Mouse (Mus musculus): ENCODE measurements at regions not wholly inside any gene's neighbourhood (a gene's known extent, or its start where the extent isn't known, plus 50 kb on each side); places are given as distances from the start of the nearest gene placed in this dataset.
"Not testable (repeated sequence)": the region's sequence is repeated elsewhere in the genome, so short reads cannot be mapped to it uniquely, and the experiment has no call there.

DNA sequence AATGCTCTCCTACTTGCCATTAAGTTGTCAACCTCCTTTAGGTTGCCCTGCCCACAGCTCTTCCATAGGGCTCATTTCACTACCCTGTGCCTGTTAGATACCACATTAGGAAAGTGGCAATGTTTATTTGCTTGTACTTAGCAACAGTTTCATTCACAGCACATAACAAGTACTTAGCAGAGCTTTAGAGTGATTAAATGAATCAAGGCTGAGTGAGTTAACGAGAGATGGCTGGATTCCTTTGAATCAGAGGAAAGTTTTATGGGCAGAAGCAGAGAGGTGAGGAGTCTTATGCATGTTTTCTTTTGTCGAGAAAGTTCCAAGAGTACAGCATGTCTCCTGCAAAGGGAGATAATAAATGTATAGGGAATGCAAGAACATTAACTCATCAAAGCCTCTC is 60.5 kb downstream of the Ptgs2 start:
- DNase-seq: no peak

DNA sequence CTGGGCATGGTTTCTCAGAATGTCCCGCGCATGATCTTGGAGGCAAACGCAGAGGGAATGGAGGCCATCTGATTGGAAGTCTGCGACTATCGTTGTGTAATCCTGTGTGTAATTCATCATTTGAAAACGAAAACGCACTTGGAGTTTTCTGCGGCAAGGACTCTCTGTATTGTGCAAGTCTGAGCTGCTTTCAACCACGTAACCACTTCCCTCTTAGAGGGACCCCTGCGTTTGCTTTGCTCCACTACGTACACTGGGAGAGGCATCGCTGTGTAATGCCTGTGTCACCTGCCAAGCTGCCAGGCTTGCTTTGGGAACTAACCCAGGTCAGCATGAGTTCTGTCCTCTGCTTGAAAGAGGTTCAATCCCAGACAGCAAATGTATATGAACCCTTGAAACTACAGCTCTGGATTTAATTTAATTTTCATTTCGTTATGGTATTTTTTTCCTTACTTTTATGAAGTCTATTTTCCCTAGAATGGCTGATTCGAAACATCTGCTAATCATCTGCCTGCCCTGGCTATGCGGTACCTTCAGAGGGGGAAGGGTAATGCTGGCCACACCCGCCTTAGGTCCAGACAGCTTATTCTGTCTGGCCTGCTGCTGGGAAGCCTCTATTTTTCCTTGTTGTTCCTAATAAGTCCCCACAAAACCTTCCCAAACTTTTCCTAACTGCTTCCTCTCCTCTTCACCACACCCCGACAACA is 65.2 kb downstream of the Ptgs2 start:
- peak; percentile 6 for DNase-seq

DNA sequence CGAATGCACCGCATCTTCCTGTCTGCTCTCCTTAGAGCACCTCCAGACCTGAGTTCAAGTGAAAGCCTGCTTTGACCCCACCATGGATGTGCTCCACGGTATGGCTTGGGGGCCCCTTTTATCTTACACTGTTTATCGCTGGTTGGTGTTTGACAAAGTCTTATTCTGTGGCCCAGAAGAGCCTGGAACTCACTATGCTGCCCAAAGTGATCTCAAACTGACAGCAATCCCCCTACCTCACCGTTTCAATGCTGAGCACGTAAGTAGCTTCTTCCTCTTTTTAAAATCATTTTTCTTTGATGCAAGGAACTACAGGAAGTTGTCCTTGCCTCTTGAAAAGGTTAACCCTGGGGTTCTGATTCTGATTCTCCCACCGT is 65.8 kb downstream of the Ptgs2 start:
- no peak for DNase-seq

DNA sequence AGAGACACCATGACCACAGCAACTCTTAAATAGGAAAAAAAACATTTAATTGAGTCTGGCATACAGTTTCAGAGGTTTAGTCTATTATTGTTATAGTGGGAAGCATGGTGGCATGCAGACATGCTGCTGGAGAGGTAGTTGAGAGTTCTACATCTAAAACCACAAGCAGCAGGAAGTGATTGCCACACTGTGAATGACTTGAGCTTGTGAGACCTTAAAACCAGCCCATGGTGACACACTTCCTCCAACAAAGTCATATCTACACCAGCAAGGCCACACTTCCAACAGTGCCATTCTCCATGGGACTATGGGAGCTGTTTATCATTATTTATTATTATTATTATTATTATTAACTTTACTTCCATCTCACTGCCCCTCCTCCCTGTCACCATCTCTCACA is 67.3 kb downstream of the Ptgs2 start:
- DNase-seq: no peak

DNA sequence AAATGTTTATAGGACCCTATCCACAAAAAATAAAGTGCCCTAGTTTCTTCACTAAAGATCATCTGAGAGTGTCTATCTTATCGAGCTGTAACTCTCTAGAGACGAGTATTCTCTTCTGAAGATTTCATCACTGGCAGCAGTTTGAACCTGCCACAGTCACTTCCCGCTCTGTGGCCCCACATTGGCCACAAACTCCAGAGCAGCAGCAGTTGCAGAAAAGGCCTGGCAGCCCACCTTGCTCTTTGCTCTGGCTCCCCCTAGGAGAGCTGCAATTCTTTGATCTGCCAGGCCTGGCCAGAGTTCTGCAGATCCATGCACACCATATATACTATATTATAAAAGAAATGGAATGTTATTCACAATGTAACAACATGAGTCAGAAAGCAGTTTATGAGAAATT is 74.4 kb downstream of the Ptgs2 start:
- no peak for DNase-seq

DNA sequence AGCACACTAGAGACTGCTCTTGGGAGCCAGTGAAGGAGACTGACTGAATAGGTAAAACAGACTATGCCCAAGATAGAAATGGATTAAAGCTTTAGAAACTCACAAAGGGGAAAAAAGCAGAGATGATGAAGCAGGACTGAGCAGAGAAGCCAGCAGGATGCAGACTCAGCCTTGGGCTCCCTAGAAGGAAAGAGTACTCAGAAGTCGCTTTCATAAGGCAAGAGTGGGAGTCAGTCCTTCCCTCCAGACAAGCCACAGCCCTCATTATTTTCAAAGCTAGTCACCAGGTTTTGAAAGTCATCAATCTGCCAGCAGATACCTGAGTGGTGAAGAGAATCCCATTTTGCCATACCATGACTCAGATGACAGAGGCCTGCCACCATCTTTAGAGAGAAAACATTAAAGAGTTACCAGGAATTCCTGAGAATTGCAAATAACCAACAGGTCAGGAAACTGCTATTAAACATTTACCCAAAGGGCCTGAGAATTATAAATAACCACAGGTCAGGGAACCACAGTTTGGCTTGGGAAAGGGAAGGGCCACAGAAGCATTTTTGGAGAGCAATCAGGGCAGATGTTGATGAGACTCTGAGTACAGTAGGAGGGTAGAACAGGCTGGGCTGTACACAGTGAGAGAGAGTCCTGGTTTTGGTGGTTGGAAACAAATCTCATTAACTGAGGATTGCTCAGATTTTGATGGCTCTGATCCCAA is 77.4 kb downstream of the Ptgs2 start:
- DNase-seq: no peak

DNA sequence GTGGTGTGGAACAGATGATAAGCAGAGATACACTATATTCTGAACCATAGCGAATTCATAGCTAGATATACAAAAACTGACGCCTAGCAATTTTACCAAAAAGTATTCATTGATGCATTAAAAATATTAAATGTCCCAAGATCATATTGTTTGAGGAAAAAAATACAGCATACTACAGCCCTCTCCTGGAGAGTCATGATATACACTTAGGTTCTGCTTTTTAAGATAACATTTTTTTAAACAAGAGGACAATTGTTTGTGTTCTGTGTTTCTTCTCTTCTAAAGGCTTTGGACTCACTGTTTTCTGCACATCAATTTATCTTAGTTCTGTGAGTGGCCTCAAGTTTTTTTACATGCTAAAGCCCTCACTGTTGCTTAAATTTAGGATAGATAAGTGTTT is 102.2 kb downstream of the Ptgs2 start:
- DNase-seq: no peak

DNA sequence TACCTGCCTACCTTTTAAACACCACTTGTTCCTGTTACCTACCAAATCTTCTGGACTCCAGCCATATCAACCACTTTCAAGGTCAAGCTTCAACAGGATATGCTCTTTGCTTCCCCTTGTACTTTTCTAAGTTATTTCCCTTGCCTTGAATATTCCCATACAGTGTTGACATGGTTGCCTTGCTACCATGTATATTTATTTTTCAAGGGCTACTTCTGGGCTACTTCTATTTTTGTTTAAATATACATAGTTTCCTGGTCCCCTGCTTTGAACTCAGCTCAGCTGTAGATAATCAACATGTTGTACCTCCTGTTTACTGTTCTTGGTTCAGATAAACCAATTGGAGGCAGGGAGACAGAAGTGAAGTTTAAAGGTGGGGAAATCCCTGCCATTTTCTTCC is 106.8 kb upstream of the Pdc start:
- no peak for DNase-seq

DNA sequence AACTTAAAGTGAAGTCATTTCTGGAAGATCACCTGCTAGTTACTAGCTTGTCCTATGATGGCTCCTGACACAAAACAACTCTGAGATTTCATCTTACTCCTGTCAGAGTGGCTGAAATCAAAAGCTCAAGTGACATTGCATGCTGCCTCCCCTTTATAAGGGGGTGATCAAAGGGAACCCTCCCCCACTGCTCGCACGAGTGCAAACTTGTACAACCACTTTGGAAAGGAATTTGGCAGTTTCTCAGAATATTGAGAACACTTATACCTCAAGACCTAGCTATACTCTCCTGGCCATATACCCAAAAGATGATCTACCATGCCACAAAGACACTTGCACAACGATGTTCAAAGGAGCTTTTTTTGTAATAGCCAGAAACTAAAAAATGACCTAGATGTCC is 102.5 kb upstream of the Pdc start:
- DNase-seq: no peak

DNA sequence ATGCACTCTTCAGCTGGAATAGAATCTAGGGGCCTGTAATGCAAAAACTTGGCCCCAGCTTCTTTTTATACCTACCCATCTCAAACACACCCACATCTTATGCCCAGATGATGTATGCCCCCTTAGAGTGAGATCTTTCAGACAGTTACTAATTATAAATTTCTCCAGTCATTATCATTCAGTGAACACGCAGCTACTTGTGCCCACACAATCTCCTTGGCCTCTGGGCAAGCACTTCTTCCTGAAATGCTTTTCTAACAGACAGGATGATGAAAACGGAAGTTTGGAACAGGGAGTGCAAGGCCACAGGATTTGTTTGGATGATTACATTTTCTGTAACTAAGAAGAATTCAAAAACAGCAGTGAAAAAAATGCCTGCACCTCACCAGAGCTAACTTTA is 100.4 kb upstream of the Pdc start:
- DNase-seq: no peak

DNA sequence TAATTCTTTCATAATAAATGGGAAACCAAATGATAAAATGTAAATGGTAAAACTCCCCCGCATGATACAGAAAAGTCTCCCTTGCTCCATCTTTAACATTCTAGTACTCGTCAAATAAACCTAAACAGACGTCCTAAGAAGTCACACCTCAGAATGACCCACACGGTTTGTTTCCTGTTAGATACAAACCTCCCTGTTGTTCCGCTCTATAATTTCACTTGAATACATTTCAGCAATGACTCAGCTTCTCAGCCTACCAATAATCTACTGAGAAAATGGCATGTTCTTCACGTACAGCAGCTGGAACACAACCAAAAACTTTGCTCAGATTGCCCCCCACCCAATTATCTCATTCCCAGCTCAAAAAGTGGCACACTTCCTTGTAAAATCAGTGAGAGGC is 93.7 kb upstream of the Pdc start:
- DNase-seq: no peak

DNA sequence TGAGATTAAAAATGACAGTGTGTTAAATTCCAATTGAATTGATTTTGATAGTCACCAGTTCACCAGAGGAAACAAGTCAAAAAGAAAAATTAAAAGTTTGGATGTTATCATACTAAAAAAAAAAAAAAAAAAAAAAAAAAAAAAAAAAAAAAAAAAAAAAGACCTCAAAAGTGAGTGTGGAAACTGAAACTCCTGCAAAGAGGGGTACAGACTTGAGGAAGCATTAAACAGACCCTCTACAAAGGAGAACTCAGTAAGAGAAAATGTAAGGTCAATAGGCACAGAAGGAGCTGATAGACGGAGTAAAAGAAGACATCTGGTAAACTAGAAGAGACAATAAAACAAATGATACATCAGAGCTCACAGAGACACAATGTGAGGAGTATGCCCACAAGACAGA is 79.7 kb upstream of the Pdc start:
- DNase-seq: not testable (repeated sequence)

DNA sequence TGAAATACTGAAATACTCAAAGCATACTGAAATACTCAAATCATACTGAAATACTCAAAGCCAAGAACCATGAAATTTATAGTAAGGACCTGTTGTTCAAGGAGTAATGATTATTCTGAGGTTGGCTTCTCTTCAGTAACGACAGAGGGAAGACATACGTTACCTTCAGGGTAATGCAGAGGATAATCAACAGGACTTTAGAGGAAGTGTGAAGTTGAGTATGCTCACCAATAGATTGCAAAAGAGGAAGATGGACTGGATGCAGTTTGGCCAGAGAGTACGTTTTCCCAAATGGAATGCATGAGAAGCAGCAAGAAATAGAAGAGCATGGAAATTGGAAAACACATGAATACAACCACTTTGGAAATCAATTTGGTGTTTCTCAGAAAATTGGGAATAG is 79.1 kb upstream of the Pdc start:
- no peak for DNase-seq

DNA sequence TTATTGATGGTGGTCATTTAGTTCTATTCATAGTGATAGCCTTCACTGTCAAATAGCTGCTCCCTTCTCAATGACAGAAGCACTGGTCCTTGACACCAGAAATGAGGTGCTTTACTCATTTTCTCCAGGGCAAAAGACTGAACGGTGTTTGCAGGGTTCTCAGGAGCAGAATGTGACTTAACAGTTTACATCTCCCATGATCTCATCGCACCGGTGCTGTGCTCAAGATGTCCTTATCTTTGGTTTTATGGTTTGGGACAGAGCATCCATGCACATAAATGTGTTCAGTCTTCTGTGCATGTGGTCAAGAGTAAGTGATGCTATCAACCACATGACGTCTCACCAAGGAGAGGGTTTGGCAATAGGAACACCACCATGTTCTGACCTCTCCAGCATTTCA is 78.1 kb upstream of the Pdc start:
- no peak for DNase-seq

DNA sequence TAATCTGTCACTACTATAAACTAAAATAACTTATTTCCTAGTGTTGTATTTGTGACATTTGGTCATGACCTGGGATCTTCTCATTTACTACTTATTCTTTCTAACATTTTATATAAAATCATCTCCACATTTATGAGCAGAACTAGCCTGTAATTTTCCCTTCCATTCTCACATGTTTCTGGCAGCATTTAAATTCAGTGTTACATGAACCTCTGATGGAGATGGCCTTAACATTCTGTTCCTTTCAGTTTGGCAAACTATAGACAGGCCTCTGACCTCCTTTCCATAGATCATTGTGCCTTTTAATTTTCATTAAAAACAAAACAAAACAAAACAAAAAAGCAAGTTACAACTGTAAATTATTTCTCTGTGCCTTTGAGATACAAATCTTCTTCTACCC is 77.1 kb upstream of the Pdc start:
- no peak for DNase-seq

DNA sequence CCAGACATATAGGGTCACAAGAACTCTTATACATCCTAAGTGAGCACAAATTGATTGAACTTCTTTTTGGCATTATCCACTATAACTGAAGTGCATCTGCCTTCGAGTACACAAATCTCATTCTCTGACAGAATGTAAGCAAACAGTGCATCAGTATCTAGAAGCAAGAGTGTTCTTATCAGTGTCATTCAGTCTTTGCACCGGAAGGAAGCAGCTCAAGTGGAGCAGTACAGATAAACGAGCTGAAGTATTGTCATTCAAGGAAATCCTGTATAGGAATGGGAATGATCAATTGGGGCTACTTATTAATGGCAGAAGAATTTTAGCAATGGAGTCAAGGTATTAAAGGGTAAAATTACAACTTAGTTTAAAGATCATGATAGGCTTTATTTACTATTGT is 74.3 kb upstream of the Pdc start:
- no peak for DNase-seq

DNA sequence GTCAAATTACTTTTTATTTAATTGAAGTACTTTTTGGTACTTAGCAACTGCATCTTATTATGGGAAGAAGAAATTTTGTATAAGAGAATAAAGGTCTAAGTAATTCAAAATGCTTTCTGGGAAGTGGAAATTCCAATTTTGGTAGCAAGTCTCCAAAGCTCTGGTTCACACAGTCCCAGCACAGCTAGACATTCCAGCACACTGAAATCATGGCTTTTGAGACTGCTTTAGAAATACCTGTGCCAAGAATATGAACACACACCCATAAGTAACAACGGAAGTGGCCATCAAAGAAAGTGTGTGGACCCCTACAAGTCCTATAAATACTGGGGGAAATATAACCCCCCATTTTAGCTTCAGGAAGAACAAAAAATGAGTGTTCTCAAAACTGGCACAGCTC is 67.8 kb upstream of the Pdc start:
- no peak for DNase-seq

DNA sequence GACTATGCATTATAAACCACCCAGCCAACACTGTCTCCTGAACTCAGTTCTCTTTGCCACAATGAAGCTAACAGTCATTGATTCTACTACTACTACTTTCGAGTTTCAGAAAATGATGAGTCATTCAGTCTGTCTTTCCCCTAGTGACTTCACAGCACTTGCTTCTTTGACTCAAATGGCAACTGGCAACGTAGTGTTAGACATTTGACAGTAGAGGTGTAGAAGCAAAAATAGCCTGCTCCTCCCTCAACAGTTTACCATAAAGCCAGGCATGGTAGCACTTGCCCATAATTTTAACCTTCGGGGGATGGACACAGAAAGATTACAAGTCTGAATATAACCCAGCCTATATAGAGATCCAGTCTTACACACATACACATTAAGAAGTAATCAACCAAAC is 67.3 kb upstream of the Pdc start:
- no peak for DNase-seq

DNA sequence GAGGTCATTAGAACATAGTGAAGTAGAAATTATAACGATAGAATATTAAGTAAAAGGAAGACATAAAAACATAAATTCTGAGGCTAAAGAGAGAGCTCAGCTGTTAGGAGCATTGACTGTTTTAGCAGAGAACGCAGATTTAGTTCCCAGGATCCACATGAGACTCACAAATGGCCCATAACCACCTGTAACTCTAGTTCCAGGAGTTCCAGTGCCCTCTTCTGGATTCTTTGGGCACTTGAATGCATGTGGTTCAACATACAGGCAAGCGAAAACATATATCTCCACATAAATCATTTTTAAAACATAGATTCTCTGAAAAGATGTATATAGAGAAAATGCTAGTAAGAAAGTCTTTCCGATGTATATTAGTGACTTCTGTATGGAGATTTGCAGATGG is 61.6 kb upstream of the Pdc start:
- DNase-seq: peak; percentile 10

DNA sequence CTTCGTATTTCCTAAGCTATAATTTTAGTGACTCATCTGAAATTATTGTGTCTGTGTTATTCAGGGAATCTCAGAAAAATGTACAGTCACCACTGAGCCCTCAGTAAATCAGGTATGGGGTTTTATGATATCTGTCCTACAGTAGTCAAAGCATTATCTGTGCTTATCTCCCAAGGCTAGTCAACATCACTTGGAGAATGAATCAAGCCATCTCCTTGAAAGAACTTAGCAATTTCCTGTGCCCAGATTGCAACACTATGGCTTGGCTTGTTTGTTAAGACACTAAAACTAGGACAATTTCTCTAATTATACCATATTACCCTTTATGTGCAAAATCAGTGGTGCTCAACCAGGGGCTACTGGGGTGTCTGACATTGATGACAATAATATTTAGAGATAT is 58.9 kb upstream of the Pdc start:
- DNase-seq: no peak

DNA sequence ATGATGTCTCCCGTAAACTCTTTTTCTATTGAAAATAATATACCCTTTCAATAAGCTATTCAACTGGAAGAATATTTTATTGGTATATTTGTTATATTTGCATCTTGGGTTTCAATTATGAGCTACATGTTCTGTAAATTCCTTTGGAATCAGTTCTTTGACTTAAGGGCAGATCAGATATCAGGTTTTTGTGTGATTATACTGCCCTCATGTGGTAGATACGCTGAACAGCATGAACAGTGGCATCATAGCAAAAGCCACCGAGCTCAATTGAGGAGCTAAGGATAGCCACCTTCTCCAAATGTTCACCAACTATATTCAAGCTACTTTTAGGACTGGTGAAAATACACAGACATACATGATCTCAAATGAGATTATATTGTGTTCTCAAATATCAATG is 52.7 kb upstream of the Pdc start:
- peak; percentile 7 for DNase-seq

DNA sequence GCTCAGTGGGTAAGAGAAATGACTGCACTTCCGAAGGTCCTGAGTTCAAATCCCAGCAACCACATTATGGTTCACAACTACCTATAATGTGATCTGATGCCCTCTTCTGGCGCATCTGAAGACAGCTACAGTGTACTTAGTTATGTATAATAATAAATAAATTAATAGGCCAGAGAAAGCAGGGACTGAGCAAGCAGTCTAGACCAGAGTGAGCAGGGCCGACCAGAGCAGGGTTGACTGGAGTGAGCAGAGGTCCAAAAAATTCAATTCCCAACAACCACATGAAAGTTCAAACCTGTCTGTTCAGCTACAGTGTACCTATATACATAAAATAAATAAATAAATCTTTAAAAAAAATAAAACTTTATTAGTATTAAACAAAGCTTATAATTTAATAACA is 52.2 kb upstream of the Pdc start:
- no peak for DNase-seq

Measured in kidney, postnatal 10 days (tissue).